Mouse (Mus musculus) brain, embryonic 14.5 days (tissue): ENCODE results near the gene Sipa1l3.

ENCODE experiments used
- CTCF ChIP-seq: fragments of 200-500 bp; IDR thresholded peaks from 2 replicates; pipeline ENCODE4 v1.5.1; 2012; ENCODE audit warnings: inconsistent platforms, mild to moderate bottlenecking, moderate library complexity, borderline replicate concordance; ENCODE audit not compliant: insufficient read depth, insufficient read length; ENCODE audit errors: extremely low read depth
- POLR2A ChIP-seq: fragments of 200-500 bp; IDR thresholded peaks from 2 replicates; pipeline ENCODE4 v1.6.1; 2012; ENCODE audit warnings: mild to moderate bottlenecking, inconsistent platforms, borderline replicate concordance; ENCODE audit not compliant: poor library complexity, insufficient read depth, insufficient read length, severe bottlenecking; ENCODE audit errors: extremely low read depth

DNA sequence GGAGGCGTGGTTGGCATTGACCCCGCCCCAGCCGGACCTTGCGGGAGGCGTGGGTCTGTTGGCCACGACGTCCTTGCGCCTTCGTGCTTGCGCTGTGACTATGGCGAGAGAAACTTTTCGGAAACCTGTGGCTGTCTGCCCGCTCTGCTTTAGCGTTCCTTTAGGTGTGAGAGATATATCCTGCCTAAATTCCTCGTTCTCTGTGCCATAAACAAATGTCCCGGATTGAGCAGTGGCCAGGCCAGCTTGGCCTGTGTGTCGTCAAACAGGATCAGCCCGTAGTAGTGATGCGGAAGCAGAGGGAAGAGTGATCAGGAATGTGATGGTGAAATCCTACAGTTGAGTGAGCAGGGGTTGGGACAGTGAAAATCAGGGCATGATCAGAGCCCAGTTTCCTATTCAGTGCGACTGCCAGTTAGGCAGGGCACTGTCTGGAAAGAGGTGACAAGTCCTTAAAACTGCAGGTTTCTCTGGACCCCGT lies 236.3 kb downstream of the Sipa1l3 start:
- TF ChIP-seq CTCF (no peak), POLR2A (no peak)
